Mouse (Mus musculus) T-helper 1 cell (primary cell): ENCODE data around the gene Flt3l.

Source experiments
- in situ Hi-C: fragments of 300-600 bp; cut with MboI, MseI; formaldehyde crosslinking; loops from one replicate; pipeline ENCODE4 v1.15.1; 2025; ENCODE audit warnings: high pct_unique_total_duplicates

Gene Flt3l

DNA sequence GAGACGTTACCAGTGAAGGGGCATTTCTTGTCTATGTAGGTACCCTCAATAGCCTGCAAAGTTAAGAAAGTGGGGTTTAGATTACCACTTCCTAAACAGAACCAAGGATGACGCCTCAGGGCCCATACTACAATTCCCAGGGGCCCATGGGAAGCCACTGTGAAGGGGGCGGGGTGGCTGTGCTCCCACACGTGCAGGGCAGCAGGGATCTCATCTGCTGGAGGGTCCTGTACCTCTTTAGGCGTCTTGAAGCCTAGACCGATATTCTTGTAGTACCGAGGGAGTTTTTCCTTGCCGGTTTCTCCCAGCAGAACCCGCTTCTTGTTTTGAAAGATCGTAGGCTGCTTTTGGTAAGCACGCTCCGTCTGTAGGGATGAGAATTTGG is 13.1 kb downstream of the Flt3l start:
- in situ Hi-C loops = loop anchor here (5.0 kb wide), 1 partner anchor 36 kb away; no protein-coding TSS in a partner anchor

DNA sequence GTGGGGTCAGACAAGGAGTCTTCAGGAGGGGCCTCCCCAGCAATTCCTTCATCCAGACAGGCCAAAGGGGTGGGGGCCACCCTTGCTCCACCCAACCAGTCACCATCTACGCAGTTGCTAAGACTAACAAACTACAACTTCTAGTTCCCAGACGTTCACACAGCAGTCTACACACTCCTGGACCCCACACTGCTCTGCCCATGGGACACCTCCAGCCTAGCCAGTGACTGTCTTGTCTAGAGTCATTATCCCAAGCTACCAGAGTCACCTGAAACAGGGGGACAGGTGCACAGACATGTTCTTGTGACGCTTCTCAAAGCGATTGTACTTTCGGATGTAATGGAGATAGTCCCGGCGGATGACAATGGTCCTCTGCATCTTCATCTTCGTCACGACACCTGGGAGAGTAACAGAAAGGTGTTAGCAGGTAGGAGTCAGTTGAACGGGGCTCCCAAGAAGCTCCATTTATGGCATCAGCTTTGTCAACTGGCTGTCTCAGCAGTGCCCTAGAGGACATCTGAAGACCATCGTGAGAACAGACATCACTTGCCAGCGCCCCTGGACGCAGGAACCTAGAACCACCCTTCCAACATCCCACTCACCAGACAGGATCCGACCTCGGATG is 13.6 kb downstream of the Flt3l start:
- in situ Hi-C loops = loop anchor here (5.0 kb wide), 1 partner anchor 35 kb away; no protein-coding TSS in a partner anchor

GRCm38 (mm10) chr7:45121966-45122365 is 14.3 kb downstream of the Flt3l start:
- in situ Hi-C loops = loop anchor here (5.0 kb wide), 1 partner anchor 35 kb away; no protein-coding TSS in a partner anchor

DNA sequence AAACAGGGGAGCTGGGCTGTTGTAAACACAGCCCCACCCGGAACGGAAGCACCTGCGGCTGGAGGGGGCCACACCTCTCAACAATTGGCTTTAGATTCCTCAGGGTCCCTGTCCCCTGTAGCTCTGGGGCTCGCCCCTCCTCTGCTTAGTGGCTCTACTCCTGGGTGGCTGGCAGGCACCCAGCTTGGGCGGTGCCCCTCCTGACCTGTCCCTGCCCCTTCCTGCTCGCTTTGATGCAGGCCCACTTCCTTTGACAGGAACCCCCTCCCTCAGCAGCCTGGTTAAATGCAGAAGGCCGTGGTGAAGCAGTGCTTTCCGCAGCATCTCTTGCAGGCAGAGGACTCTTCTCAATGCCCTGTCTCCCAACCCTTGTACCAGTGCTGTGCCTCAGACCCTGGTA is 14.8 kb downstream of the Flt3l start:
- in situ Hi-C loops = loop anchor here (5.0 kb wide), 1 partner anchor 34 kb away; no protein-coding TSS in a partner anchor

DNA sequence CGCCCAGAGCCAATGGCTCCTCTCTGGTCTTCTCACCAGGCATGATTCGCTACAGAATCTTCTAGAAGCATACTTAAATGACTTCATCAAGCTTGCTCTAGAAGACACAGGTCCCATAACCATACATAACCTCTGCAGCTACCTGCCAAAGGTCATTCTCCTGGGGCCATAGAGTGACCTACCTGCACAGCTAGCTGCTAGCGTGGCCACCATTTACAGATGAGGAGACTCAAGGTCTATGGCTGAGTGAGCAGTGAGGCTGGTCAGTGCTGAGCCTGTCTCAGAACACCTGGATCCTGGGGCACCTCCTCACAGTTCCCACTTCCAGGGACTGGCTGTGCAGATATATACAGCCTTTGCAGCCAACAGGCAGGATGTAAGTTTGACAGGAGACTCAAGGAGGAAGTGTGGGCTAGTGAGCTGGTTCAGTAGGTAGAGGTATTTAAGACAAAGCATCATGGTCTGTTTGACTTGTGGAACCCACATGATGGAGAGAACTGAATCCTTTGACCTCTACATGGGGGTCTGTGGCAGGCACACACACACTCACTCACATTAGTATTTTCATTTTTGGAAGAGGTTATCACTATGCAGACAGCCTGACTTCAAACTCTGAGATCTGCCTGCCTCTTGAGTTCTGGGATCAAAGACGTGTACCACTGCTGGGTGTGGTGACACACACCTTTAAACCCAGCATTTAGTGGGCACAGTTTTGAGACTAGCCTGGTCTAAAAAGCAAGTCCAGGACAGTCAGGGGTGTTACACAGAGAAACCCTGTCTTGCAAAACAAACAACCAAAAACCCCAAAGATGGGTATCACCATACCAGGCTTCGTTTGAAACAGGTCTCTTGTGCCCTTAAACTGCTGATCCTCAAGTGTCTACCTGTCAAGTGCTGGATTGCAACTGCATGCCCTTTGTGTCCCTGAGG is 16.2 kb downstream of the Flt3l start:
- in situ Hi-C loops = loop anchor here (5.0 to 10.0 kb wide), 2 partner anchors 33 to 735 kb away; partner anchors contain the start of genes 1700008O03Rik and Syt3

DNA sequence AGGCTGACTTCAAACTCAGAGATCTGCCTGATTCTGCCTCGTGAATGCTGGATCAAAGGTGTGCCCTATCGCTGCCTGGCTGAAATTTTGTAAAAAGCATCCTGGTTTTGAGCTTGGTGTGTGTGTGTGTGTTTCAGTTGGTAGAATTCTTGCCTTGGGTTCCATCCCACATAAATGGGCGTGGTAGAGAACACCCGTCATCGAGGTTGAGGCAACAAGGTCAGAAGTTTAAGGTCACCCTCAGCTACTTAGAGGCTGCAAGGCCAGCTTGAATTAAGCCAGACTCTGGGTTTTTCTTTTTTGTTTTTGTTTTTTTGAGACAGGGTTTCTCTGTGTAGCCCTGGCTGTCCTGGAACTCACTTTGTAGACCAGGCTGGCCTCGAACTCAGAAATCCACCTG is 17.9 kb downstream of the Flt3l start:
- in situ Hi-C loops = loop anchor here (10.0 kb wide), 1 partner anchor 734 kb away; the partner anchor contains the start of genes 1700008O03Rik and Syt3

DNA sequence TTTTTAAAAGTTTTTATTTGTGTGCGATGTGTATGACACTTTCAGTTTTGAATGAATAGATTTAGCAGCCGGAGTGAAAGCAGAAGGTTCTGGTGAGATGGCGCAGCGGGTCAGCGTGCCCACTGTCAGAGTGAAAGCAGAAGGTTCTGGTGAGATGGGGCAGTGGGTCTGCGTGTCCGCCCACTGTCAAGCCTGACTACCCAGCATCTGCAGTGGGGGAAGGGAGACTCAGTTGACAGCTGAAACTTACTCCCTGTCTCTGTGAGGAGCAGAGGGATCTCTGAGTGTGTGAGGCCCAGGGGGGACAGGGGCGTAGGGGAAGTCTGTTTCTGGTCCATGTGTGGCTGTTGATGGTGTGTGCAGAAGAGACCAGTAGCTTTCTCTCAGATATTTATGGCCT is 18.7 kb downstream of the Flt3l start:
- in situ Hi-C loops = loop anchor here (10.0 kb wide), 1 partner anchor 733 kb away; the partner anchor contains the start of genes 1700008O03Rik and Syt3

- in situ Hi-C loops = loop anchor here (10.0 kb wide), 1 partner anchor 729 kb away; the partner anchor contains the start of genes 1700008O03Rik and Syt3
These were observed 22.8 kb downstream of the Flt3l start for GRCm38 (mm10) chr7:45113476-45113875.

DNA sequence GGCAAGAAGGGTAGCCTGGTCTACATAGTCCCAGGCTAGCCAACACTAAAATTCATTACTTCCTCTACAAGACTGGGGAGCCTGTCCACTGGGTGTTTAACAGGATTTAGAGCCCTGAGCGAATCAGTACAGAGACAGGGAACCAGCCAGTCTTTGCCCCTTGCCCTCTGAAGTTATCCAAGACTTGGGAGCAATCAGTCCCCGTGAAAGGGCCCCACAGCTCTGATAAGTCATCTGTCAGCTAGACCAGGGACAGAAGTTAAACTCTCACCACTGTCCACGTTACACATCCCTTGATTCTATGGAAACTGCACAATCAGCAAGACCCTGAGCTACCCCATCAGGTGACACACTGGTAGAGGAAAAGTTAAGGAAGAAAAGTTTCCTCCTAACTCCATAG is 23.7 kb downstream of the Flt3l start:
- in situ Hi-C loops = loop anchor here (10.0 kb wide), 1 partner anchor 728 kb away; the partner anchor contains the start of genes 1700008O03Rik and Syt3

- in situ Hi-C loops = loop anchor here (10.0 kb wide), 1 partner anchor 727 kb away; the partner anchor contains the start of genes 1700008O03Rik and Syt3
These were observed 24.3 kb downstream of the Flt3l start for GRCm38 (mm10) chr7:45111940-45112339.

DNA sequence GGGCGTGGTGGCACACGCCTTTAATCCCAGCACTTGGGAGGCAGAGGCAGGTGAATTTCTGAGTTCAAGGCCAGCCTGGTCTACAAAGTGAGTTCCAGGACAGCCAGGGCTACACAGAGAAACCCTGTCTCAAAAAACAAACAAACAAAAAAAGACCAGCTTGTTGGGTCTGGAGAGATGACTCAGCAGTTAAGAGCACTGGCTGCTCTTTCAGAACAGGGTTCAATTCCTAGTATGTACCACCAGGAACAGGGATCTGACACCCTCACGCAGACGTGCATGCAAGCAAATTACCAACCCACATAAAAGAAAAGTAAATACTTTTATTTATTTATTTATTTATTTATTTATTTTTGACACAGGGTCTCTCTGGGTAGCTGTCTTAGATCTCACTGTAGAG is 26.1 kb downstream of the Flt3l start:
- in situ Hi-C loops = loop anchor here (10.0 kb wide), 1 partner anchor 725 kb away; the partner anchor contains the start of genes 1700008O03Rik and Syt3

GRCm38 (mm10) chr7:45107052-45107645 is 29.1 kb downstream of the Flt3l start:
- in situ Hi-C loops = no loop called here

- in situ Hi-C loops = no loop called here
These were observed 29.8 kb downstream of the Flt3l start for GRCm38 (mm10) chr7:45106441-45106840.

DNA sequence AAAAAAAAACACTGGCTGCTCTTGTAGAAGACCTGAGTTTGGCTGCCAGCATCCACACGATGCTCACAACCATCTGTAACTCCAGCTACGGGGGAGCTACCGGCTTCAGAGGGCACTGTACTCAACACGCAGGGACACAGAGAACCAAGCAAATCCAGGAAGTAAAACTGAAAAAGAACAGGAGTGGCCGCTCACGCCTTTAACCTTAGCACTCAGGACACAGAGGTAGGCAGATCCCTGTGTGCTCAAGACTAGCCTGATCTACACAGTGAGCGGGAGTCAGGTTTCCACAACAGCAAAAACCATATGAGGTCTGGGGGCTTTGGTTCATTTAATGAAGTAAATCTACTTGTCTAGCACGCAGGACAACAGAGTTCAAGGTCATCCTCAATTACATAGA is 30.7 kb downstream of the Flt3l start:
- in situ Hi-C loops = no loop called here

DNA sequence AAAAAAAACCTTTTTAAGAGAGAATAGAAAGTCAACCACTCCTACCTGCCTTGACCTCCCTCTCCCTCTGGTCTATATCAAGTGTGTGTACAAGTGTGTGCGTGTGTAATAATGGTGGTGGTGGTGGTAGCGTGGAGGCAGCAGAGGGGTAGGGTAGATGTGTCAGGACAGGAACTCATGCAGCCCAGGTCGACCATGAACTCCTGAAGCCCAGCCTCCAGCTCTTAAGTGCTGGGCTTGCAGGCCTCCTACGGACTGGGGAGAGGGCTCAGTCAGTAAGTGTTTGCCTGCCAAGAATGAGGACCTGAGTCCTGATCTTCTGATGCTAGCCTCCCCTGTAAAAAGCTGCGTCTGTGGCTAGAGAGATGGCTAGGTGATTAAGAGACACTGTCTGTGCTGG is 31.3 kb downstream of the Flt3l start:
- in situ Hi-C loops = no loop called here

- in situ Hi-C loops = no loop called here
These were observed 32.5 kb downstream of the Flt3l start, which contains the start of gene Fcgrt for GRCm38 (mm10) chr7:45103652-45104180. Gene Fcgrt, minus strand, starts transcription at chr7:45103851.

DNA sequence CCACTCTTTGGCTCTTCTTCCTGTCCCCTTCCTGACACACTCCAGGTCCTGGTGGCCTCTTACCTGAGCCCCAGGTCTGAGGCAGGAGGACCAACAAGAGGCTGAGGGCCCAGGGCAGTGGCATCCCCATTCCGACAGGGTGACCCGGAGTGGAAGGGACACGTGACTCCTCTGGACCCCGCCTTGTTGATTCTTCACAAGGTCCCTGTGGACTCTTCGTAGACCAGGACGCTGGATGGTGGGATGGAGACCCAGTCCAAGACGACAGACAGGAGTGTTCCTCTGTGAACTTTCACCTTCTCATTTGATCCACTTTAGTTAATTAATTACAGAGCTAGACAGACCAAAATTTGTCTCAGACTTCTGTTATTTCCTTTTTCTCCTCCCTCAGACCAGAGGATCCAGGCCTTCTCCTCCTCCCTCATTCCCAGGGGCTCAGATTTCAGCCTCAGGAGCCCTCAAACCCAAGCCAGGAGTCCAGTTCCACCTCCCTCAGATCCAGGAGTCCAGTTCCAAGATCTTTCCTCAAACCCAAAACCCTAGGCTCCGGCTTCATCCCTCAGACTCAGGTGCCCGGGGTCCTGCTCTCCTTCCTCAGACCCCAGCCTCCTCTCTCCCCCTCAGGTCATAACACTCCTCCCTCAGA is 33.2 kb downstream of the Flt3l start:
- in situ Hi-C loops = no loop called here

- in situ Hi-C loops = no loop called here
These were observed 33.8 kb downstream of the Flt3l start for GRCm38 (mm10) chr7:45102441-45102840.

DNA sequence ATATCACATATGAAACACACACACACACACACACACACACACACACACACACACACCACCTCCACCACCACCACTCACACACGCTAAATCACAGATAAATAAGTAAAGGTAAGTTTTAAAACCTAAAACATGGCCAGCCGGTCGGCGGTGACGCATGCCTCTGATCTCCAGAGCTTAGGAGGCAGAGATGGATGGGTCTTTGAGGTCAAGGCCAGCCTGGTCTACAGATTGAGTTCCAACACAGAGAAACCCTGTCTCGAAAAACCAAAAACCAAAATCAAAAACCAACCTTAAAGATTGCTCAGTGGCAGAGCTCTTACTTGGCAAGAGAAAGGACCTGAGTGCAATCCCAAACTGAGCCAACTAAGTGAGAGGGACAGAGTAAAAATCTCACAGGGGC is 36.2 kb downstream of the Flt3l start:
- in situ Hi-C loops = no loop called here

DNA sequence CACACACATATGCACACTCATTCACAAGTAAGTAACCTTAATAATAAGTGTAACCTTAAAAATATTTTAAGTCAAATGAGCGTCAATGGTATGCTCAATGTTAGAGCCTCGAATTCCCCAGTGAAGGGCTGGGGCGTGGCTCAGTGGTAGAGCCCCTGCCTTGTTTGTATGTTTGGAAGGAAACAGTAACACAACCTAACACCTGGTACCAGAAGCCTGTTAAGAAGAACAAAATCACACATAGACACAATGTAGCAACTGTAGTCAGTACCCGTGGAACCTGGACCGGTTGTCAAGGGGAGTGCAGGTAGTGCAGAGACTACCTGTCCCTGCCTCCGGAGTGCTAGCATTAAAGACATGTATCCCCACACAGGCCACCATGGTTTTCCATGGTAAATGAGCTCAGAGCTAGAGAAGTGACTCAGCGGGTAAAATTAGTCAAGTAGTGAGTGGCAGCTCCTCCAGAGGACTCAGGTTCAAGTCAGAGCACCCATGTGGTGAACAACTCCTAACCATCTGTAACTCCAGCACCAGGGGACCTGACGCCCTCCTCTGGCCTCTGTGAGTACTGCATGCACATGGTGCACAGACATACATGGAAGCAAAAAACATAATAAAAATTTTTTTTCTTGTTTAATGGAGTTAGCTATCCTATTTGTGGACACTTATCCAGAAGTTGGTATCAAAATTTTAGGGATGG is 37.5 kb downstream of the Flt3l start:
- in situ Hi-C loops = no loop called here
